Mouse (Mus musculus) limb, embryonic 13.5 days (tissue): ENCODE data around the gene Kdelc1. TPM values are rescaled to one million over a fixed set of nuclear protein-coding genes. Genes with fewer than 3 reads are reported as not detected.
A peak's percentile ranks its signal among the peaks of the same experiment; 100 is the strongest.

Experiments used
- ATAC-seq: fragments of 200-750 bp; cut with Nextera tagmentation; 2 replicates; pipeline ENCODE4 v1.8.0; 2017; ENCODE audit warnings: low read depth, moderate number of reproducible peaks, moderate TSS enrichment; ENCODE audit not compliant: low FRiP score
- H3K27ac ChIP-seq: fragments of 300-500 bp; sonication (generic); 2 replicates; pipeline ENCODE4 v1.5.1; 2015; ENCODE audit warnings: inconsistent platforms, mild to moderate bottlenecking, moderate library complexity
- H3K27me3 ChIP-seq: fragments of 300-500 bp; sonication (generic); 2 replicates; pipeline ENCODE4 v1.6.1; 2015; ENCODE audit warnings: mild to moderate bottlenecking, inconsistent platforms
- H3K36me3 ChIP-seq: fragments of 300-500 bp; sonication (generic); 2 replicates; pipeline ENCODE4 v1.6.1; 2015; ENCODE audit warnings: inconsistent platforms, mild to moderate bottlenecking, moderate library complexity
- H3K4me1 ChIP-seq: fragments of 300-500 bp; sonication (generic); 2 replicates; pipeline ENCODE4 v1.6.1; 2015; ENCODE audit warnings: inconsistent platforms
- H3K4me2 ChIP-seq: fragments of 300-500 bp; sonication (generic); replicated peaks from 2 replicates; pipeline ENCODE4 v1.6.1; 2015; ENCODE audit warnings: inconsistent platforms, mild to moderate bottlenecking, moderate library complexity
- H3K4me3 ChIP-seq: fragments of 300-500 bp; sonication (generic); 2 replicates; pipeline ENCODE4 v1.5.1; 2015; ENCODE audit warnings: moderate library complexity, mild to moderate bottlenecking, inconsistent platforms
- H3K9ac ChIP-seq: fragments of 300-500 bp; sonication (generic); 2 replicates; pipeline ENCODE4 v1.6.1; 2015; ENCODE audit warnings: mild to moderate bottlenecking, inconsistent platforms
- H3K9me3 ChIP-seq: fragments of 300-500 bp; sonication (generic); 2 replicates; pipeline ENCODE4 v1.6.1; 2016; ENCODE audit warnings: inconsistent platforms
- WGBS: fragments of 180-500 bp; shearing (Covaris S2); methylation state at CpG from one replicate; pipeline ENCODE4 v1.1.7; 2015; 5-methylcytosine and 5-hydroxymethylcytosine counted together
- polyA plus RNA-seq: library from polyadenylated mRNA; unstranded; fragments of >200 nt; fragmentation: Nextera tagmentation; extraction: Ambion mirVana; gene quantifications from 2 replicates; pipeline ENCODE4 v1.2.1, GENCODE M21; 2015

Gene Kdelc1
- 81.0 and 82.0 TPM in 2 replicates for polyA plus RNA-seq

DNA sequence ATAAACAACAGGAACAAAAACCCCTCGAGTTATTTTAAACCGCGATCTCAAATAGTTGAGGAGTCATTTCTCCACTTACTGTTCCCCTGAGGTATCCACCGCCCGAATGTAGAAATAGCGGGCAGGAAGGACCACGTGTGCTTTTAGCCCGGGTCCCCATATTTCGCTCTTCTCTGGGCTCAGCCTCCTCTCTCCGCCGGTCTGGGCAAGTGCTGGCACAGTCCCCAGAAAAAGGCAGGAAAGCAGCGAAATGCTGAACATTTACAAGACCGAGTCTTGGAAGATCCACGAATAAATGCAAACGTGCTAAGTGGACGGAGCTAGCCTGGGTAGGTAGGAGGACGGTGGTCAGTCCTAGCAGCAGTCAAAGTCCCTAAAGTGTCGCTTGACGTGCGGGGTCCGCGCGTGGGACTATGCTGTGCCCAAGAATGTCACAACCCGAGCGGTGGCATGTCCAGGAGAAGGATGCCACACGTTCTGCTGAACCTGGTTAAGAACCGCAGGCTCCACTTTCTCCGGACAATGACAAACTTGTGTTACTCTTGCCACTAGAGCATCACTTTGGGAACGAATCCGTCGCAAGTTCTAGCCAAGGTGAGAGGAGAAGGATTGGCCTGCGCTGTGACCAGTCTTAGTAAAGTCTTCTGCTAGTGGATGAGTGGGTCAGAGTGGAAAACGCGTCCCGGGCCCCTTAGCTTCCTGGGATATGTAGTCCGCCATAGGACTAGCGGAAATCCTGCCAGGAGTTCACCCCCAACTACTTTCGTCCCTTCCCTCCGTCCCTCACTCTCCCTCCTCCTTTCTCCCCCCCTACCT is at the start of gene Kdelc1, which contains the start of gene Bivm:
Gene Kdelc1 (minus strand): TSS at position 570 of the 816 bp plus-strand sequence.
Gene Bivm (plus strand): TSS at position 719 of the 816 bp plus-strand sequence.
- peak within 1 kb of the TSS; percentile 96 for H3K27ac ChIP-seq
- H3K9me3 ChIP-seq = no peaks in the 10 kb centered on the region
- WGBS = under 1% methylated on average over 39 of the region's 39 CpGs
- H3K27me3 ChIP-seq = no peaks in the 10 kb centered on the region
- peaks cover 18% of the 10 kb centered on the region for H3K4me1 ChIP-seq
- peak within 1 kb of the TSS; percentile 88 for H3K9ac ChIP-seq
- peaks cover 30% of the 10 kb centered on the region for H3K36me3 ChIP-seq
- peak within 1 kb of the TSS; percentile 79 for H3K4me2 ChIP-seq
- peak within 1 kb of the TSS; percentile 76 for H3K4me3 ChIP-seq
- peak; percentile 98 for ATAC-seq

- Histone ChIP-seq H3K9me3 (peaks cover 10% of the 10 kb centered on the region), H3K27me3 (no peaks in the 10 kb centered on the region), H3K9ac (no peak overlapping the region), H3K4me2 (no peak overlapping the region), H3K36me3 (peaks cover 81% of the 10 kb centered on the region), H3K4me1 (no peaks in the 10 kb centered on the region), H3K4me3 (no peak overlapping the region), H3K27ac (no peak overlapping the region)
- 95% methylated on average over 3 of the region's 3 CpGs for WGBS
- no peak for ATAC-seq
Observed at GRCm38 (mm10) chr1:44167859-44168383, 49.3 kb upstream of the Kdelc1 start.

GRCm38 (mm10) chr1:44162389-44162788 is 43.8 kb upstream of the Kdelc1 start:
- 94% methylated on average over 5 of the region's 5 CpGs for WGBS
- no peak overlapping the region for H3K9ac ChIP-seq
- H3K4me1 ChIP-seq = no peaks in the 10 kb centered on the region
- no peaks in the 10 kb centered on the region for H3K27me3 ChIP-seq
- H3K4me3 ChIP-seq = no peak overlapping the region
- H3K9me3 ChIP-seq = no peaks in the 10 kb centered on the region
- no peak overlapping the region for H3K4me2 ChIP-seq
- no peak for ATAC-seq
- H3K36me3 ChIP-seq = peaks cover 82% of the 10 kb centered on the region
- no peak overlapping the region for H3K27ac ChIP-seq

GRCm38 (mm10) chr1:44161818-44162217 is 43.2 kb upstream of the Kdelc1 start:
- no peak overlapping the region for H3K4me3 ChIP-seq
- no peaks in the 10 kb centered on the region for H3K9me3 ChIP-seq
- H3K36me3 ChIP-seq = peaks cover 76% of the 10 kb centered on the region
- no peak overlapping the region for H3K9ac ChIP-seq
- no peak overlapping the region for H3K4me2 ChIP-seq
- no peak overlapping the region for H3K27ac ChIP-seq
- no peaks in the 10 kb centered on the region for H3K4me1 ChIP-seq
- no peaks in the 10 kb centered on the region for H3K27me3 ChIP-seq
- ATAC-seq = no peak
- 97% methylated on average over 6 of the region's 6 CpGs for WGBS

DNA sequence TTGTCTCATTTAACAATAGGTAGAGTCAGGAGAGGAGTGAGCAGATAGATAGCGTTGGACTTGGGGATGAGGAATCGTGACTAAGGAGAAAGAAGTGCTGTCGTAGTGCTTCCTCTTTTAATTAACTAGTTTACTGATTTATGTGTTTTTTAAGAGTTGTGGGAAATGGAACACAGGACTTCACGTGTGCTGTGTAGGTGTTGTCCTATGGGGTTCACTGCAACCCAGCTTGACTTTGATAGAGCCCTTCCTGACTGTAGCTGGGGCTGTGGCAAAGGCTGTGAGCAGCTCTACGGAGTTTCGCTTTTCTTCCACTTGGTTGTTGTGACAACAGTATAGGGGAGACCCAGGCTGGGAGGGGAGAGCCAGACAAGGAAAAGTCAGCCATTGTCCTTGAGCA is 39.7 kb upstream of the Kdelc1 start:
- Histone ChIP-seq H3K36me3 (peaks cover 50% of the 10 kb centered on the region), H3K4me2 (no peak overlapping the region), H3K27me3 (no peaks in the 10 kb centered on the region), H3K9me3 (no peaks in the 10 kb centered on the region), H3K27ac (no peak overlapping the region), H3K4me3 (no peak overlapping the region), H3K4me1 (no peaks in the 10 kb centered on the region), H3K9ac (no peak overlapping the region)
- 83% methylated on average over 6 of the region's 6 CpGs for WGBS
- ATAC-seq = no peak

DNA sequence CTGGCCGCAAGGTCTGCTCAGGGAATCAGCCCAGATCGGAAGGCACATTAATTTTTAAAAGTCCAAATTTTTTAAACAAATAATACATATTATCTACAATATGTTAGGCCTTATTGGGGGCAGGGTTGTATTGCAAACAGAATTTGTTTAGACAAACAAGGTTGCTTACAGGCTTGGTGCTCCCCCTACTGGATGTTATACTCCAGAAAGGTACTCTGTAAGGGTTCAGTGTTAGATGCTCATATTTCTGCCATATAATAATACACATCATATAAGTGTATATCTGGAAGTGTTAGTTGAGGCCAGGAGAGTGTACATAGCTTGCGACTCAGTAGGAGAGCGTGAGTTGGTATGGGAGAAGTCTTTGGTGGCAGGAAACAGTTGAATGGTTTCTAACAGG is 36.7 kb upstream of the Kdelc1 start:
- no peaks in the 10 kb centered on the region for H3K9me3 ChIP-seq
- peaks cover 30% of the 10 kb centered on the region for H3K36me3 ChIP-seq
- 95% methylated on average over 4 of the region's 4 CpGs for WGBS
- H3K27ac ChIP-seq = no peak overlapping the region
- H3K27me3 ChIP-seq = no peaks in the 10 kb centered on the region
- no peak overlapping the region for H3K9ac ChIP-seq
- no peak overlapping the region for H3K4me2 ChIP-seq
- no peak for ATAC-seq
- H3K4me1 ChIP-seq = no peaks in the 10 kb centered on the region
- H3K4me3 ChIP-seq = no peak overlapping the region

DNA sequence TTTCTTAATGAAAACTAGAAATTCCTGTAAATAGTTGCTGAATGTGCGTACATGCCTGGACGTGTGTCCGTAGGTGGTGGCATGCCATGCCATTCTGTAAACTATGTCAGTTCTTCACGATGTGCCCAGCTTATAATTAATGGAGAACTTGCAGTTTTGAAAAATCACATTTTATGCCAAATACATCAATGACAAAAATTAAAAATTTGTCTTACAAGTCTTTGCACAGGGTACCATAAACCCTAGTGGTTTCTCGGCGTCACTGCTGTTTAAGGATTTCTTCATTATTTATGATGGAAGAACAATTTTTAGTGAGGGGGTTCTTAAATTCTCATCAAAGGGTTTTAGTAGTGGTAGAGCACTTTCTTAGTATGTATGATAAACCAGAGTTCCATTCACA is 30.1 kb upstream of the Kdelc1 start:
- Histone ChIP-seq H3K4me2 (peak overlapping the region; percentile 70), H3K9me3 (no peaks in the 10 kb centered on the region), H3K9ac (peak overlapping the region; percentile 93), H3K4me3 (peak overlapping the region; percentile 87), H3K36me3 (peaks cover 15% of the 10 kb centered on the region), H3K27ac (no peak overlapping the region; the same call in 1 of the 2 replicates), H3K4me1 (peaks cover 11% of the 10 kb centered on the region; the same call in 1 of the 2 replicates), H3K27me3 (no peaks in the 10 kb centered on the region)
- ATAC-seq = no peak
- 24% methylated on average over 6 of the region's 6 CpGs for WGBS

DNA sequence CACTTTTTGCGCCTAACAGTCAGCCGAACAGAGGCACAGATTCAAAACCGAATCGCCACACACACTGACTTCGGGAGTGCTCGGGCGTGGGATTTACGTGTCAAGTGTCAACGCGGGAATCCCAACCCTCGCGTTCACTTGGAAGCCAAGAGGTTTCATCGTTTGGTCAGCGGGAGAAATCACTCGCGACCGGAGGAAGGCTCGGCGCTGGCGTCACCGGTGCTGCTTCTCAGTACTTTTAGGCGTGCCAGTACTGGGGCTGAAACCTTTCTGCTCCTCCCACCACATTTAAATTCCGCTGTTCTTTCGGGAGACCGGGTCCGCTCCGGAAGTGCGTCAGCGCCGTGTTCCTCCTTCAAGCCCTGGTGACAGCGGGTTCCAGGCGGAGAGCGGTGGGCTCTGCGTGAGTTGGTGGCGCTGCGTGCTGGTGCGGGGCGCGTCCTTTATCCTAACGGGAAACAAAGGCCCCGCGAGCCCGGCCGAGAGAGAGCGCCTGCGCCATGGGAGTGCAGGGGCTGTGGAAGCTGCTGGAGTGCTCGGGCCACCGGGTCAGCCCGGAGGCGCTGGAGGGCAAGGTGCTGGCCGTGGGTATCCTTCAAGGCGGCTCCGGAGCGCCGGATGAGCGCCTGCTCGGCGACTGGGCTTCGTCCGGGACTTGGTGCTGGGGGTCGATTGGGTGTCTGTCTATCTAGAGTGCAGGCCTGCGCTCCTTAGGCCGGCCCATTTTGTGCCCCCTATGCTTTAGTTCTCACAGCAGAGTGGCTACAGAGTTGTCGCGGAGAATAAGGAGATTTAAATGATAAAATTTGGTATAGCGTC is 29.2 kb upstream of the Kdelc1 start, which contains the start of gene Ercc5:
Gene Ercc5 (plus strand): TSS at position 182 of the 819 bp plus-strand sequence.
- Histone ChIP-seq H3K27ac (peak within 1 kb of the TSS; percentile 96), H3K36me3 (peaks cover 20% of the 10 kb centered on the region), H3K9ac (peak within 1 kb of the TSS; percentile 93), H3K27me3 (no peaks in the 10 kb centered on the region), H3K9me3 (no peaks in the 10 kb centered on the region), H3K4me2 (peak within 1 kb of the TSS; percentile 70), H3K4me3 (peak within 1 kb of the TSS; percentile 87), H3K4me1 (peaks cover 11% of the 10 kb centered on the region; the same call in 1 of the 2 replicates)
- WGBS = under 1% methylated on average over 66 of the region's 66 CpGs
- peak; percentile 97 for ATAC-seq

GRCm38 (mm10) chr1:44142747-44143146 is 24.1 kb upstream of the Kdelc1 start:
- WGBS = 89% methylated on average over 5 of the region's 5 CpGs
- Histone ChIP-seq H3K4me1 (peaks cover 4% of the 10 kb centered on the region; the same call in 1 of the 2 replicates), H3K27me3 (no peaks in the 10 kb centered on the region), H3K27ac (no peak overlapping the region), H3K4me2 (no peak overlapping the region), H3K9me3 (no peaks in the 10 kb centered on the region), H3K36me3 (peaks cover 50% of the 10 kb centered on the region), H3K9ac (no peak overlapping the region), H3K4me3 (no peak overlapping the region)
- ATAC-seq = no peak

- H3K36me3 ChIP-seq = peaks cover 67% of the 10 kb centered on the region
- H3K9ac ChIP-seq = no peak overlapping the region
- H3K4me3 ChIP-seq = no peak overlapping the region
- no peaks in the 10 kb centered on the region for H3K9me3 ChIP-seq
- ATAC-seq = no peak
- H3K4me1 ChIP-seq = peaks cover 2% of the 10 kb centered on the region; the same call in 1 of the 2 replicates
- H3K4me2 ChIP-seq = no peak overlapping the region
- WGBS = 79% methylated on average over 4 of the region's 4 CpGs
- H3K27ac ChIP-seq = no peak overlapping the region
- H3K27me3 ChIP-seq = no peaks in the 10 kb centered on the region
Observed at GRCm38 (mm10) chr1:44140232-44140631, 21.6 kb upstream of the Kdelc1 start.

- Histone ChIP-seq H3K4me2 (no peak overlapping the region), H3K4me1 (no peaks in the 10 kb centered on the region), H3K4me3 (no peak overlapping the region), H3K27ac (no peak overlapping the region), H3K9me3 (no peaks in the 10 kb centered on the region), H3K9ac (no peak overlapping the region), H3K27me3 (no peaks in the 10 kb centered on the region), H3K36me3 (peaks cover 61% of the 10 kb centered on the region)
- WGBS = 89% methylated on average over 4 of the region's 4 CpGs
- no peak for ATAC-seq
Observed at GRCm38 (mm10) chr1:44129929-44130581, 11.4 kb upstream of the Kdelc1 start.
